In genomic region chr8:89849416-89850208, GRCm38 (mm10) we compare ENCODE assay signal across 9 mouse cellular contexts.
DNase-seq lines count a peak whose midpoint lies in the region; ATAC-seq and TF ChIP-seq lines count a peak whose summit lies in the region.
"Had no signal": no experiment of that assay in that cellular context is flagged by ENCODE, and none has a peak within 500 bp of the region (broad histone marks: within the 10 kb centered on the region; RNA-seq: fewer than 3 reads in every experiment).

No protein-coding gene starts in this region.

- no peaks in the 10 kb centered on the region for H3K36me3 ChIP-seq in forebrain, embryonic 10.5 days (replicated peaks)
- H3K36me3 ChIP-seq in hindbrain, embryonic 16.5 days (ENCODE audit: control insufficient read depth, insufficient read depth, low read length), result no peaks in the 10 kb centered on the region
- H3K36me3 ChIP-seq in limb, embryonic 14.5 days (ENCODE audit: control insufficient read depth, insufficient read depth, low read length), result no peaks in the 10 kb centered on the region

- ATAC-seq in hindbrain, embryonic 16.5 days, result peak; percentile 78
- peak; percentile 65; the same call in 1 of the 2 replicates for ATAC-seq in limb, embryonic 14.5 days (ENCODE audit: low FRiP score, low read depth)
- ATAC-seq in granulocyte monocyte progenitor cell, adult 5-6 weeks (replicated peaks; ENCODE audit: poor library complexity, severe bottlenecking), result no peak

- no peak for TF ChIP-seq POLR2A in limb, embryonic 14.5 days (IDR thresholded peaks at IDR 0.05; ENCODE audit: borderline replicate concordance, extremely low read depth, insufficient read depth, insufficient read length)

- H3K9ac ChIP-seq in hindbrain, embryonic 16.5 days (ENCODE audit: low read depth, low read length), result no peak overlapping the region
- no peak overlapping the region for H3K9ac ChIP-seq in limb, embryonic 14.5 days (ENCODE audit: low read depth, low read length, severe bottlenecking)

- WGBS in forebrain, embryonic 10.5 days, result 76% methylated on average over 7 of the region's 7 CpGs
- 50% methylated on average over 7 of the region's 7 CpGs for WGBS in hindbrain, embryonic 16.5 days
- 65% methylated on average over 7 of the region's 7 CpGs for WGBS in limb, embryonic 14.5 days

- H3K9me3 ChIP-seq in forebrain, embryonic 10.5 days, result no peaks in the 10 kb centered on the region
- no peaks in the 10 kb centered on the region for H3K9me3 ChIP-seq in hindbrain, embryonic 16.5 days (ENCODE audit: control insufficient read depth, low read length)
- H3K9me3 ChIP-seq in limb, embryonic 14.5 days (ENCODE audit: control insufficient read depth, low read length), result no peaks in the 10 kb centered on the region
- H3K9me3 ChIP-seq: megakaryocyte, embryonic 14.5 days had no signal

- DNase-seq in adrenal gland, postnatal 25 days, result peak; percentile 3
- no peak for DNase-seq in adrenal gland, adult 2 months
- DNase-seq in NIH3T3 (ENCODE audit: low read depth), result peak; percentile 16
- peak; percentile 43 for DNase-seq in forebrain, embryonic 10.5 days (ENCODE audit: extremely low spot score, low spot score)
- peak; percentile 66 for DNase-seq in limb, embryonic 14.5 days (ENCODE audit: low spot score)
- peak; percentile 82 to 86 for DNase-seq in right cerebral cortex, adult 2 months (ENCODE audit: low spot score in 2 of 2)

- peaks cover 15% of the 10 kb centered on the region for H3K4me1 ChIP-seq in forebrain, embryonic 10.5 days
- H3K4me1 ChIP-seq in hindbrain, embryonic 16.5 days (ENCODE audit: control insufficient read depth, insufficient read depth, low read depth, low read length), result peaks cover 5% of the 10 kb centered on the region
- no peaks in the 10 kb centered on the region for H3K4me1 ChIP-seq in limb, embryonic 14.5 days (ENCODE audit: control insufficient read depth, insufficient read depth, low read length)
- H3K4me1 ChIP-seq: megakaryocyte, embryonic 14.5 days had no signal

- H3K4me3 ChIP-seq in forebrain, embryonic 10.5 days, result no peak overlapping the region
- H3K4me3 ChIP-seq in hindbrain, embryonic 16.5 days (ENCODE audit: low read length), result no peak overlapping the region
- H3K4me3 ChIP-seq in limb, embryonic 14.5 days (replicated peaks; ENCODE audit: low read length), result no peak overlapping the region
- H3K4me3 ChIP-seq: megakaryocyte, embryonic 14.5 days had no signal

- no peak overlapping the region for H3K4me2 ChIP-seq in hindbrain, embryonic 16.5 days (ENCODE audit: low read length)
- H3K4me2 ChIP-seq in limb, embryonic 14.5 days (replicated peaks; ENCODE audit: low read depth, low read length, severe bottlenecking), result no peak overlapping the region

- no peak overlapping the region; the same call in 1 of the 2 replicates for H3K27ac ChIP-seq in forebrain, embryonic 10.5 days
- H3K27ac ChIP-seq in hindbrain, embryonic 16.5 days (ENCODE audit: low read depth, low read length), result peak overlapping the region; percentile 65
- H3K27ac ChIP-seq in limb, embryonic 14.5 days (replicated peaks; ENCODE audit: low read depth, low read length), result no peak overlapping the region

- no peaks in the 10 kb centered on the region for H3K27me3 ChIP-seq in forebrain, embryonic 10.5 days (ENCODE audit: poor library complexity, severe bottlenecking)
- H3K27me3 ChIP-seq in hindbrain, embryonic 16.5 days (replicated peaks; ENCODE audit: control insufficient read depth, insufficient read depth, low read length), result no peaks in the 10 kb centered on the region
- H3K27me3 ChIP-seq in limb, embryonic 14.5 days (ENCODE audit: control insufficient read depth, insufficient read depth, low read length), result no peaks in the 10 kb centered on the region
- H3K27me3 ChIP-seq: megakaryocyte, embryonic 14.5 days had no signal
